Mouse (Mus musculus) spleen, postnatal 4 days (tissue): Measurements from ENCODE around the gene Adh7.

Experiments used
- DNase-seq, 2 experiments: peaks; one replicate each; pipeline ENCODE4 v3.0.0; 2022; ENCODE audit warnings: low spot score in 2 of 2

The Adh7 gene

GRCm38 (mm10) chr3:138254205-138254604 lies 36.6 kb downstream of the Adh7 start:
- DNase-seq: no peak

GRCm38 (mm10) chr3:138255366-138255765 lies 37.8 kb downstream of the Adh7 start:
- DNase-seq: no peak

- no peak for DNase-seq
Observed at GRCm38 (mm10) chr3:138255780-138256550, 38.4 kb downstream of the Adh7 start.

GRCm38 (mm10) chr3:138260721-138261669 lies 43.4 kb downstream of the Adh7 start, which contains the start of gene Adh1:
Gene Adh1, plus strand, starts transcription at chr3:138260991.
- DNase-seq: no peak

GRCm38 (mm10) chr3:138262568-138262967 lies 45.0 kb downstream of the Adh7 start:
- no peak for DNase-seq

GRCm38 (mm10) chr3:138263154-138263930 lies 45.8 kb downstream of the Adh7 start:
- DNase-seq: no peak

GRCm38 (mm10) chr3:138264648-138265047 lies 47.1 kb downstream of the Adh7 start:
- DNase-seq: no peak

- DNase-seq: no peak
Observed at GRCm38 (mm10) chr3:138270507-138270906, 52.9 kb downstream of the Adh7 start.

- no peak for DNase-seq
Observed at GRCm38 (mm10) chr3:138271297-138271696, 53.7 kb downstream of the Adh7 start.

- no peak for DNase-seq
Observed at GRCm38 (mm10) chr3:138273080-138273479, 55.5 kb downstream of the Adh7 start.

- DNase-seq: no peak
Observed at GRCm38 (mm10) chr3:138275100-138275499, 57.5 kb downstream of the Adh7 start.

GRCm38 (mm10) chr3:138282556-138282955 lies 65.0 kb downstream of the Adh7 start:
- DNase-seq: no peak
